Mouse (Mus musculus) kidney, adult 2 months (tissue): ENCODE data around the gene Dhdh. TPM values are rescaled to one million over a fixed set of nuclear protein-coding genes. Genes with fewer than 3 reads are reported as not detected.

Experiments
- DNase-seq: peaks from one replicate; pipeline ENCODE4 v3.0.0; 2021
- H3K27ac ChIP-seq: fragments of 200-500 bp; 2 replicates; pipeline ENCODE4 v1.5.1; 2012; ENCODE audit warnings: low read depth, low read length, control low read depth, inconsistent platforms; ENCODE audit not compliant: insufficient read depth
- H3K27me3 ChIP-seq: fragments of 200-500 bp; replicated peaks from 2 replicates; pipeline ENCODE4 v1.6.1; 2012; ENCODE audit warnings: mild to moderate bottlenecking, moderate library complexity, low read length, inconsistent platforms; ENCODE audit not compliant: control insufficient read depth, insufficient read depth
- H3K36me3 ChIP-seq: fragments of 200-500 bp; 2 replicates; pipeline ENCODE4 v1.6.1; 2012; ENCODE audit warnings: mild to moderate bottlenecking, moderate library complexity, low read length, inconsistent platforms; ENCODE audit not compliant: control insufficient read depth, insufficient read depth
- H3K4me1 ChIP-seq: fragments of 200-500 bp; 2 replicates; pipeline ENCODE4 v1.6.1; 2011; ENCODE audit warnings: low read length; ENCODE audit not compliant: control insufficient read depth, insufficient read depth
- H3K4me3 ChIP-seq: fragments of 200-500 bp; 2 replicates; pipeline ENCODE4 v1.5.1; 2011; ENCODE audit warnings: mild to moderate bottlenecking, low read depth, low read length, control low read depth; ENCODE audit not compliant: insufficient read depth
- CTCF ChIP-seq: fragments of 200-500 bp; conservative IDR thresholded peaks from 2 replicates; pipeline ENCODE4 v1.5.1; 2011; ENCODE audit warnings: low read depth, mild to moderate bottlenecking, control low read depth, low read length, moderate library complexity, mixed read lengths; ENCODE audit not compliant: insufficient read depth, insufficient read length
- POLR2A ChIP-seq: fragments of 200-500 bp; IDR thresholded peaks from one replicate; pipeline ENCODE4 v1.6.1; 2011; ENCODE audit warnings: low read depth, low read length, control low read depth
- WGBS: fragments of 180-500 bp; shearing (Covaris S2); methylation state at CpG from one replicate; pipeline ENCODE4 v1.1.7; 2018; 5-methylcytosine and 5-hydroxymethylcytosine counted together
- polyA plus RNA-seq: library from polyadenylated mRNA; depleted of rRNA; stranded (reverse); fragments of >200 nt; gene quantifications from 2 replicates; pipeline ENCODE4 v1.2.3, GENCODE M21; 2012

Dhdh gene
- polyA plus RNA-seq, 1 experiment: 6.0 TPM

GRCm38 (mm10) chr7:45525809-45526473, 37.3 kb upstream of the Dhdh start, which contains the start of the genes Ppp1r15a and Plekha4:
Gene Ppp1r15a, minus strand, starts transcription at chr7:45526268.
Gene Plekha4, plus strand, starts transcription at chr7:45526330.
- Histone ChIP-seq H3K36me3 (peaks cover 2% of the 10 kb centered on the region; the same call in 1 of the 2 replicates), H3K27me3 (no peaks in the 10 kb centered on the region), H3K4me3 (peak within 1 kb of the TSS; percentile 80), H3K27ac (peak within 1 kb of the TSS; percentile 95), H3K4me1 (peaks cover 20% of the 10 kb centered on the region)
- WGBS: under 1% methylated on average over 54 of the region's 54 CpGs
- peak; percentile 96 for TF ChIP-seq POLR2A
- no peak for TF ChIP-seq CTCF
- DNase-seq: peak; percentile 97

DNA sequence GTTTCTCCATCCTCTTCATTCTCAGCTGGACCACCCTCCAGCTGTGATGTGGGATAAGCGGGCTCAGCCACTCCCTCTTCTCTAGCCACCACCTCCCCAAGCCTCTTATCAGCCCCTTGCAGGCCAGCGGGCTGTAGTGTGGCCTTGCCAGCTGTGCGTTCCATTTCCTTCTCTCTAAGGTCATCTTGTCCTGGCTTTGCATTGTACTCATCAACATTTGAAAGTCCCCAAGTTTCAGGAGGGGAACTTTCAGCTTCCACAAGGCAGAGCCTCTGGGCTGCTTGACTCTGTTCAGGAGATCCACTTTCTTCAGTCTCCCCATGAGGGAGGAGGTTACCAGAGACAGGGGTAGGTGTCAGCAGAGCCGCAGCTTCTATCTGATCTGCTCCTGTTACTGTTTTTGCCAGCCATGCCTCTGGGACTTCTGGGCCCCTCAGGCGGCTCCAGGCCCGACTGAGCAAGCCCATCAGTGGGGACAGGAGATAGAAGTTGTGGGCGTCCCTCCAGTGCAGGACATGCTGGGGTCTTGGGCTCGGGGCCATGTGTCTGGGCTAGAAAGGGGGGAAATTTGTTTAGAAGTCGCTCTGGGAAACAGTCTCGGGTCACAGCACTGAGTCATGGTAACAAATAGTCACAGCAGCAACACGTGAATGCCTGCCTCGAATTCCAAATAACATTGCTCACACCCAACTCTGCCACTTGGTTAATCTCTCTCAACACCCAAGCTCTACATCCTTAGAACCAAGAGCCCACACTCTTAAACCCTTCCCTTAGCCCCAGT, 36.4 kb upstream of the Dhdh start:
- peak overlapping the region; percentile 95 for H3K27ac ChIP-seq
- H3K4me1 ChIP-seq: peaks cover 20% of the 10 kb centered on the region
- H3K4me3 ChIP-seq: peak overlapping the region; percentile 80
- no peaks in the 10 kb centered on the region for H3K27me3 ChIP-seq
- H3K36me3 ChIP-seq: peaks cover 2% of the 10 kb centered on the region; the same call in 1 of the 2 replicates
- no peak for TF ChIP-seq POLR2A
- TF ChIP-seq CTCF: no peak
- 24% methylated on average over 12 of the region's 12 CpGs for WGBS
- DNase-seq: peak; percentile 55

- 63% methylated on average over 13 of the region's 13 CpGs for WGBS
- 0 out of 2 replicates have a peak overlapping the region, but pooled peaks have one; percentile 2 for H3K4me3 ChIP-seq
- peaks cover 20% of the 10 kb centered on the region for H3K4me1 ChIP-seq
- DNase-seq: no peak
- no peaks in the 10 kb centered on the region for H3K27me3 ChIP-seq
- H3K36me3 ChIP-seq: peaks cover 2% of the 10 kb centered on the region; the same call in 1 of the 2 replicates
- TF ChIP-seq CTCF: no peak
- no peak for TF ChIP-seq POLR2A
- no peak overlapping the region; the same call in 1 of the 2 replicates for H3K27ac ChIP-seq
These were observed 35.1 kb upstream of the Dhdh start for GRCm38 (mm10) chr7:45523678-45524170.

GRCm38 (mm10) chr7:45522957-45523676, 34.5 kb upstream of the Dhdh start:
- peak overlapping the region; percentile 62 for H3K27ac ChIP-seq
- H3K4me3 ChIP-seq: peak overlapping the region; percentile 20; the same call in 1 of the 2 replicates
- no peak for TF ChIP-seq CTCF
- TF ChIP-seq POLR2A: no peak
- no peaks in the 10 kb centered on the region for H3K27me3 ChIP-seq
- 47% methylated on average over 18 of the region's 18 CpGs for WGBS
- peaks cover 2% of the 10 kb centered on the region; the same call in 1 of the 2 replicates for H3K36me3 ChIP-seq
- H3K4me1 ChIP-seq: peaks cover 20% of the 10 kb centered on the region
- peak; percentile 35 for DNase-seq

DNA sequence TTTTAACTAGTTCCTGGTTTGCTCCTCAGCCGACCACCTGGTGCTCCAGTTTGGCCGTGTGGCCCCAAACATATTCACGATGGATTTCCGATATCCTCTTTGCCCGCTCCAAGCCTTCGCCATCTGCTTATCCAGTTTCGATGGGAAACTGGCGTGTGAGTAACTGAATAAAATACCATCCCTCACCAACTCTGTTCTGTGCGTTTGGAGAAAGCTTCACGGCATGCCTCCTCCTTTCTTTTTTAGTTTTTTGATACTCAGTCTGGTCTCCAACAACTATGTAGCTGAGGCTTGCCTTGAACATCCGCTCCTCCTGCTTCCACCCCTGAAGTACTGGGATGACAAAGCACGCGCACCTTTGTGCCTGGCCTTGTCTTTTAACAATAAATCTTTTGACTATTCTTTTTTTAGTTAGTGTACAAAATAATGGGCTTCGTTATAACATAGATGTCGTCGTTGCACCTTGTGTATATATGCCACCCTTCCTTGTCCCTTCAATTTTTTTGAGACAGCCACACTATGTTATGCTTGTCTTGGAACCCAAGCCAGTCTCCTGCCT, 33.7 kb upstream of the Dhdh start:
- Histone ChIP-seq H3K4me3 (peak overlapping the region; percentile 67), H3K4me1 (peaks cover 20% of the 10 kb centered on the region), H3K27me3 (no peaks in the 10 kb centered on the region), H3K27ac (no peak overlapping the region; the same call in 1 of the 2 replicates), H3K36me3 (peaks cover 2% of the 10 kb centered on the region; the same call in 1 of the 2 replicates)
- DNase-seq: no peak
- 58% methylated on average over 16 of the region's 16 CpGs for WGBS
- TF ChIP-seq POLR2A (no peak), CTCF (no peak)

DNA sequence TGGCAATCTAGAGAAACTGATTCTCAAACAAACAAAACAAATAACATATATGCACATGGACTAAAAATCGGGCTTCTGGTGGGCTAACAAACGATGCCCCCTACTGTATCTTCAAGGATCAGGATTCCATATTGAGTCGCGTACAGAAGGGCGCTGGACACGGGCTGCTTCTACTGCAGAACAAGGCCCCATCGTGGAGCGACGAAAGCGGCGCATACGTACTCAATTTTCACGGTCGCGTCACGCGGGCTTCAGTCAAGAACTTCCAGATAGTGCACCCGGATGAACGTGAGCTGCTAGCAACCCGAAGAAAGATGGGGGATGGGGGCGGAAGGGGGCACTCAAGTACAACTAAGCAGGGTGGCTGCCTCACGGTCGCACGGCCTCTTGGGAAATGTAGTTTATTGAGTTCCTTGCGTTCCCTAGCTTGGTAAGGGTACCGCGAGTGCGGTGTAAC, 33.2 kb upstream of the Dhdh start:
- 1% methylated on average over 28 of the region's 28 CpGs for WGBS
- no peaks in the 10 kb centered on the region for H3K27me3 ChIP-seq
- peaks cover 2% of the 10 kb centered on the region; the same call in 1 of the 2 replicates for H3K36me3 ChIP-seq
- DNase-seq: peak; percentile 94
- peaks cover 18% of the 10 kb centered on the region for H3K4me1 ChIP-seq
- H3K4me3 ChIP-seq: peak overlapping the region; percentile 67
- H3K27ac ChIP-seq: peak overlapping the region; percentile 70
- TF ChIP-seq CTCF (no peak), POLR2A (no peak)
